Comparison of ENCODE assay signal across 8 mouse cellular contexts in the genomic region with DNA sequence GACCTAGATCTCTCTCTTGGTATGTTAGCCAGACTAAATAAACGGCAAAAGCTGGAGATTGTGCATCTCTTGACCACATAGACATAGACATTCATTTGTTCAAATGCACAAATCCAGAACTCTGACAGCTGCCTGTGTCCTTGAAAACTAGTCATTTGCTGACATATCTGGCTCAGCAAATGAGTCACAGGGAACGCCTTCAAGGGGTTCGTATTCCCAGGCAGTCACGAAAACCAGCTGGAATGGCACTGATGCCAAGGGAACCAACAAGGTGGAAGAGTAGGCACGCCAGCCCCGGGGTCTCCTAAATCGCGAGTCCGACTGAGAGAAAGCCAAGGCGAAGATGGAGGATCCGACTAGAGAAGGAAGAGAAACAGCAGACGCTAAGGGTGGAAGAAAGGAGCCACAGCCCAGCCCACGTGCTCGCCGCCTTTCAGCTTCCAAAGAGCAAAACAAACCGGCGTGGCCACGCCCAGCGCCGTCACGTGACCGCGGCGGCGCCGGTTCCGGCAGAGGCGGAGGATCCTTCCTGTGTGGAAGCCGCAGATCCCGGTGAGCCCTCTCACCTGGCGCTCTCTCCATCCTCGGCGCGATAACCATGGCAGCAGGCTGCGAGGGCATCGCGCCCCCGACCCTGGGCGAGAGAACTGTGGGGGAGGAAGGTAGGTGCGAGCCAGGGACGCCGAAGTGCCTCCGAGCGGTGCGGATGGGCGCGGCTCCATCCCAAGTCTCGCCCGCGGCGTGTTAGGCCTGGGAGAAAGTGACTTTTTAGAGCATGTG. TPM values are rescaled to one million over a fixed set of nuclear protein-coding genes. Genes with fewer than 3 reads are reported as not detected.
DNase-seq lines count a peak whose midpoint lies in the region; ATAC-seq and TF ChIP-seq lines count a peak whose summit lies in the region.

A gene (plus strand): TSS at position 498 of the 780 bp plus-strand sequence.

- no peak for TF ChIP-seq CTCF in cerebellum, adult 2 months (IDR thresholded peaks at IDR 0.05; ENCODE audit: borderline replicate concordance, insufficient read depth, low read depth, low read length)
- TF ChIP-seq CTCF in forebrain, postnatal 0 days (IDR thresholded peaks at IDR 0.05; ENCODE audit: low read depth) = no peak
- no peak for TF ChIP-seq CTCF in lung, embryonic 14.5 days (IDR thresholded peaks at IDR 0.05; ENCODE audit: low read depth)

- H3K27ac ChIP-seq in cerebellum, adult 2 months (ENCODE audit: insufficient read depth, low read length) = peak within 1 kb of the TSS; percentile 49
- H3K27ac ChIP-seq in forebrain, postnatal 0 days (ENCODE audit: low read depth, low read length) = peak within 1 kb of the TSS; percentile 78
- H3K27ac ChIP-seq in lung, embryonic 14.5 days (ENCODE audit: low read depth) = peak within 1 kb of the TSS; percentile 58; the same call in 1 of the 2 replicates

- ATAC-seq in forebrain, postnatal 0 days = peak; percentile 91
- peak; percentile 67 for ATAC-seq in lung, embryonic 14.5 days (ENCODE audit: insufficient read depth)
- ATAC-seq in neutrophil, adult 5-6 weeks (ENCODE audit: extremely low read depth, insufficient number of reproducible peaks, low FRiP score, poor library complexity, severe bottlenecking) = peak; percentile 61

- H3K36me3 ChIP-seq in forebrain, postnatal 0 days (ENCODE audit: insufficient read depth) = no peaks in the 10 kb centered on the region
- no peaks in the 10 kb centered on the region for H3K36me3 ChIP-seq in lung, embryonic 14.5 days (ENCODE audit: insufficient read depth)

- peak within 1 kb of the TSS; percentile 99 for H3K4me3 ChIP-seq in cerebellum, adult 2 months (replicated peaks; ENCODE audit: insufficient read depth, low read depth, low read length)
- H3K4me3 ChIP-seq in forebrain, postnatal 0 days (ENCODE audit: low read depth, low read length) = peak within 1 kb of the TSS; percentile 60
- peak within 1 kb of the TSS; percentile 78 for H3K4me3 ChIP-seq in lung, embryonic 14.5 days (ENCODE audit: low read depth, low read length)

- H3K9me3 ChIP-seq in forebrain, postnatal 0 days (ENCODE audit: low read length) = no peaks in the 10 kb centered on the region
- H3K9me3 ChIP-seq in lung, embryonic 14.5 days (ENCODE audit: low read depth, low read length) = no peaks in the 10 kb centered on the region

- H3K9ac ChIP-seq in forebrain, postnatal 0 days = peak within 1 kb of the TSS; percentile 90
- peak within 1 kb of the TSS; percentile 85 for H3K9ac ChIP-seq in lung, embryonic 14.5 days

- H3K4me2 ChIP-seq in forebrain, postnatal 0 days (ENCODE audit: low read depth) = peak within 1 kb of the TSS; percentile 62
- peak within 1 kb of the TSS; percentile 85 for H3K4me2 ChIP-seq in lung, embryonic 14.5 days

- no peaks in the 10 kb centered on the region for H3K27me3 ChIP-seq in cerebellum, adult 2 months (ENCODE audit: control insufficient read depth, insufficient read depth, low read length)
- no peaks in the 10 kb centered on the region for H3K27me3 ChIP-seq in forebrain, postnatal 0 days (ENCODE audit: insufficient read depth, low read length)
- no peaks in the 10 kb centered on the region for H3K27me3 ChIP-seq in lung, embryonic 14.5 days (ENCODE audit: insufficient read depth, low read length)

- TF ChIP-seq POLR2A in cerebellum, adult 2 months (IDR thresholded peaks at IDR 0.05; ENCODE audit: borderline replicate concordance, insufficient read depth, low read length) = peak; percentile 76

- WGBS in cerebellum, adult 2 months = under 1% methylated on average over 51 of the region's 51 CpGs
- WGBS in forebrain, postnatal 0 days = under 1% methylated on average over 51 of the region's 51 CpGs
- WGBS in lung, embryonic 14.5 days = under 1% methylated on average over 51 of the region's 51 CpGs

- H3K4me1 ChIP-seq in cerebellum, adult 2 months (ENCODE audit: control insufficient read depth, insufficient read depth, low read length) = peaks cover 3% of the 10 kb centered on the region
- H3K4me1 ChIP-seq in forebrain, postnatal 0 days (ENCODE audit: insufficient read depth) = peaks cover 19% of the 10 kb centered on the region
- 0 out of 2 replicates have a peak, but pooled peaks cover 5% of the 10 kb centered on the region for H3K4me1 ChIP-seq in lung, embryonic 14.5 days (ENCODE audit: insufficient read depth)

- peak; percentile 74 for DNase-seq in MEL-GATA-1-ER (ENCODE audit: extremely low read depth, low read depth)
- peak; percentile 90 for DNase-seq in cerebellum, adult 2 months
- DNase-seq in forebrain, postnatal 0 days = peak; percentile 94
- peak; percentile 91 for DNase-seq in heart, postnatal 4 days
- peak; percentile 85 for DNase-seq in layer of hippocampus, adult 8-10 months (ENCODE audit: low spot score in 2 of 2)
- DNase-seq in lung, embryonic 14.5 days = peak; percentile 94
- DNase-seq in testis, postnatal 14 days (ENCODE audit: low spot score) = peak; percentile 89

RNA-seq across cellular contexts. Expression of the gene that starts here (rescaled TPM):
- polyA plus RNA-seq in cerebellum, adult 2 months (2012; rRNA removed) = 5.7 and 6.1 TPM in 2 replicates
- 7.2 and 8.2 TPM in 2 replicates for total RNA-seq in forebrain, postnatal 0 days (2014; rRNA removed)
- 5.1 and 6.8 TPM in 2 replicates for polyA plus RNA-seq in forebrain, postnatal 0 days (2015; fragmentation: Nextera tagmentation; extraction: Ambion mirVana)
- 1 to 10 TPM; 2.4 to 3.3 TPM for total RNA-seq in heart, postnatal 4 days (2021)
- total RNA-seq in layer of hippocampus, adult 8-10 months (2022) = 1 to 10 TPM; 6.5 to 9.0 (median 7.3) TPM
- 16.0 and 16.4 TPM in 2 replicates for polyA plus RNA-seq in lung, embryonic 14.5 days (2014; fragmentation: Nextera tagmentation; extraction: Ambion mirVana)
- 17.3 and 24.3 TPM in 2 replicates for total RNA-seq in neutrophil, adult 5-6 weeks (2017)

Comparison
In these comparisons a context has a peak if more than half of its experiments do, and no peak if none do; other contexts are left out.
1. Peak in every context shown above with its lines: DNase-seq, ATAC-seq, H3K4me3 ChIP-seq and H3K27ac ChIP-seq.